Mouse (Mus musculus) hindbrain, embryonic 14.5 days (tissue): Measurements from ENCODE around the gene Hoxb8. TPM values are rescaled to one million over a fixed set of nuclear protein-coding genes. Genes with fewer than 3 reads are reported as not detected.

Experiments
- ATAC-seq: fragments of 200-750 bp; cut with Nextera tagmentation; 2 replicates; pipeline ENCODE4 v1.8.0; 2017; ENCODE audit warnings: moderate number of reproducible peaks, mild to moderate bottlenecking, moderate TSS enrichment, moderate library complexity; ENCODE audit not compliant: low FRiP score
- DNase-seq: peaks from one replicate; pipeline ENCODE4 v3.0.0-alpha.2; 2015; ENCODE audit warnings: low spot score
- H3K27ac ChIP-seq: fragments of 300-500 bp; sonication (generic); 2 replicates; pipeline ENCODE4 v1.5.1; 2014; ENCODE audit warnings: mild to moderate bottlenecking, moderate library complexity
- H3K27me3 ChIP-seq: fragments of 300-500 bp; sonication (generic); 2 replicates; pipeline ENCODE4 v1.6.1; 2014; ENCODE audit warnings: mild to moderate bottlenecking, low read length, mixed read lengths; ENCODE audit not compliant: control insufficient read depth, insufficient read depth
- H3K36me3 ChIP-seq: fragments of 300-500 bp; sonication (generic); replicated peaks from 2 replicates; pipeline ENCODE4 v1.6.1; 2014; ENCODE audit not compliant: control insufficient read depth, insufficient read depth
- H3K4me1 ChIP-seq: fragments of 300-500 bp; sonication (generic); replicated peaks from 2 replicates; pipeline ENCODE4 v1.6.1; 2014; ENCODE audit warnings: antibody characterized with exemption, low read length, mixed read lengths; ENCODE audit not compliant: control insufficient read depth, insufficient read depth
- H3K4me2 ChIP-seq: fragments of 300-500 bp; sonication (generic); replicated peaks from 2 replicates; pipeline ENCODE4 v1.6.1; 2014; ENCODE audit warnings: mild to moderate bottlenecking, moderate library complexity
- H3K4me3 ChIP-seq: fragments of 300-500 bp; sonication (generic); replicated peaks from 2 replicates; pipeline ENCODE4 v1.5.1; 2014; ENCODE audit warnings: mild to moderate bottlenecking, low read length
- H3K9ac ChIP-seq: fragments of 300-500 bp; sonication (generic); 2 replicates; pipeline ENCODE4 v1.6.1; 2014
- H3K9me3 ChIP-seq: fragments of 300-500 bp; sonication (generic); 2 replicates; pipeline ENCODE4 v1.6.1; 2016; ENCODE audit warnings: low read length; ENCODE audit not compliant: control insufficient read depth
- WGBS: fragments of 180-500 bp; shearing (Covaris S2); extraction: QIAGEN DNeasy Blood & Tissue Kit; methylation state at CpG from one replicate; pipeline ENCODE4 v1.1.7; 2014; 5-methylcytosine and 5-hydroxymethylcytosine counted together
- polyA plus RNA-seq: library from polyadenylated mRNA; unstranded; fragments of >200 nt; fragmentation: Nextera tagmentation; extraction: Ambion mirVana; gene quantifications from 2 replicates; pipeline ENCODE4 v1.2.1, GENCODE M21; 2014

Gene Hoxb8
- polyA plus RNA-seq, 1 experiment from 2014 or later: 50.6 TPM

DNA sequence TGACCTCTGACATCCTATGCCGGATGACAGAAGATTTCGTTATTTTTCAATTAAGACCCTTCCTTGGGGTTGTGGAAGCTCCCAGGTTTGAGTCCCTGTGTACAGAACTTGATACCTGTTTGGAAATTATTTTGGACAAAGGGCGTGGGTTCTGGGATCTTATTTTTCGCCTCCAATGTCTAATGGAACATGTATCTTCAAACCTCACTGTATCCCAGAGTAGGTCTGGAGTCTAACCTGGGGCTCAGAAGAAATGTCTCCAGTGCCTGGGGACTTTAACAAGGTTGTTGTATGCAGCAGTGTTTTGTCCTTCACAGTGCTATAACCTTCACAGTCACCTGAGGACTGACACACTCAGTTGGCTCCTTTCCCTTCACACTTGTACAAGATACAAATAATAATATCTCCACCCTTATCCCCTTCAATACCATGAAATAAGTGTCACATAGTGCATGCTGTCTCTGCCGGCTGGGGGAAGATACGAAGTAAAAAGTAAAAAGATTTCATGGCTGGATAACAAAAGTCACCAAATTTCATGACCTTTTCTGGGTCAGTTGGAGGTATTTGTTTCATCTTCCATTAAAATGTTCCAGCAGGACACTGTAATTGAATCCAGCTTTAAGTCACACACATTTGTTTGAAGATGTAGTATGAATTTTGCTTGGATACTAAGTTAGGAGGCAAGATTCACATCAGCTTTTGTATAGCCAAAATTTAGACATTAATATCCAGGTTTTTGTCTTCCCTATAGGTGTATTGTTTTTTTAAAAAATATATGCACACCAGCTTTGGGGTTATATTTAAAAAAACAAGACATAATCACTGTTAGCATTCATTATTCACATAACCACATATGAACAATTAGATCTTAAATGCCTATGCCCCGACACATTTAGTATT is 14.4 kb upstream of the Hoxb8 start:
- no peaks in the 10 kb centered on the region for H3K4me1 ChIP-seq
- ATAC-seq: no peak
- peaks cover 100% of the 10 kb centered on the region for H3K27me3 ChIP-seq
- no peaks in the 10 kb centered on the region for H3K36me3 ChIP-seq
- H3K4me3 ChIP-seq: no peak overlapping the region
- H3K9ac ChIP-seq: no peak overlapping the region
- WGBS: 11% methylated on average over 7 of the region's 7 CpGs
- H3K27ac ChIP-seq: no peak overlapping the region
- no peaks in the 10 kb centered on the region for H3K9me3 ChIP-seq
- no peak for DNase-seq
- no peak overlapping the region for H3K4me2 ChIP-seq

DNA sequence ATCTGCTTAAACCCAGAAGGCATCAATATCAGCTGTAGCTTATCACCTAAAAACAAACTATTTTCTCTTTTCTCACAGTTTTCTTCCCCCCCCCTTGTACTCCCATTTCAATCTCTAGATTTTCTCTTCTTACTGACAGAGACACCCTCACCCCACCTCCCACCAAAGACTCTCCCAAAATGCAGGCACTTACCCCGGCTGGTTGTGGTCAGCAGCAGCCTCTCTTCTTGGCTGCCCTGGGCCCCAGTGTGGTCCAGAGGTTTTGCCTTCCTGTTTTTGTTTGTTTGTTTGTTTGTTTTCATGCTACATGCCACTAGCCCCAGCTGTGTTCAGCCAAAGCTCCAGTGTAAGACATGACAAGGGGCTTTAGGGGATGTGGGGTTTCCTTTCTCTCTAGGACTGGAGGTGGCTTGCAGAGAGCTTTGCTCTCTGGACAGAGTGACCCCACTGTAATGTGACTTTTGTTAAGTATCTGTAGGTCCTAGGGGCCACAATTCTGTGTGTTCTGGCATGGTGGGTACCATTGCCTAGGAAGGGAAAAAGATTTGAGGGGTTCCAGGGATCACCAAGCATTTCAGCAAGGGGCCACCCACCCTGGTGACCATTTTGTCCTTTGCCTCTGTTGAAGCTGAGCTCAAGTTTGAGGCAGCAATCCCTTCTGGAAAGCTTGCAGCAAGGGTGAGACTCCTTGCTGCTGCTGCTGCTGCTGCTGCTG is 13.5 kb upstream of the Hoxb8 start:
- 0% methylated on average over 1 of the region's 1 CpGs for WGBS
- Histone ChIP-seq H3K9me3 (no peaks in the 10 kb centered on the region), H3K27me3 (peaks cover 100% of the 10 kb centered on the region), H3K4me3 (no peak overlapping the region), H3K36me3 (no peaks in the 10 kb centered on the region), H3K27ac (no peak overlapping the region), H3K9ac (no peak overlapping the region), H3K4me2 (no peak overlapping the region), H3K4me1 (no peaks in the 10 kb centered on the region)
- no peak for DNase-seq
- no peak for ATAC-seq

GRCm38 (mm10) chr11:96269869-96270268 is 11.8 kb upstream of the Hoxb8 start:
- no peaks in the 10 kb centered on the region for H3K36me3 ChIP-seq
- H3K27ac ChIP-seq: no peak overlapping the region
- ATAC-seq (no peak), DNase-seq (no peak)
- H3K4me2 ChIP-seq: no peak overlapping the region
- no peaks in the 10 kb centered on the region for H3K4me1 ChIP-seq
- H3K9ac ChIP-seq: no peak overlapping the region
- WGBS: under 1% methylated on average over 19 of the region's 19 CpGs
- peaks cover 100% of the 10 kb centered on the region for H3K27me3 ChIP-seq
- no peaks in the 10 kb centered on the region for H3K9me3 ChIP-seq
- H3K4me3 ChIP-seq: no peak overlapping the region

DNA sequence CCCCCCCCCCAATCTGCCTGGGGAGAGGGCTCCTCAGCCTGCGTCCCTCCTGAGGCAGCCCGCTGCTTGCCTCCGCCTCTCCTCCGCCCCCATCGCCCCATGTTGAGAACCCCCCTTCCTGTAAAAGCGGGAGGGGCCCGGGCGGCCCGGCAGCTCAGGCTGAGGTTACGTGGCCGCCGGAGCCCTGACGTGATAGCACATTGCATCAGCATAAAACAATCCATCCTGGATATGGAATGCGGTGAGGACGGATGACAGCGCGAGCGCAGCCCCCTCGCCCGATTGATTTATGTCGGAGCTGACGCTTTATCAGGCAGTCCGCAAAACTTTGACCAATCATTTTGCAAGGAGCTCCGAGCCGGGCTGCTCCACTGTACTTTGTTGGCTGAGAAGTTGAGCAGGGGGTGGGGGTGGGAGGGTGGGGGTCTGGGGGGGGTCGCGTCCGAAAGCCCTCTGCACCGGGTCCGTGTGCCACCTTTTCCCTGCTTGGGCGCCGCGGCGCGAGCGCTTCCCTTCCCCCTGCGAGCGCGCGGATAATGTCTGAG is 10.6 kb upstream of the Hoxb8 start, which contains the start of gene Hoxb9:
TSS of gene Hoxb9 (plus strand) at position 462 of the 545 bp plus-strand sequence.
- DNase-seq (no peak), ATAC-seq (no peak)
- peak within 1 kb of the TSS; percentile 8 for H3K4me2 ChIP-seq
- no peak within 1 kb of the TSS for H3K9ac ChIP-seq
- under 1% methylated on average over 40 of the region's 40 CpGs for WGBS
- no peaks in the 10 kb centered on the region for H3K9me3 ChIP-seq
- H3K4me3 ChIP-seq: peak within 1 kb of the TSS; percentile 23
- H3K27ac ChIP-seq: no peak within 1 kb of the TSS
- H3K27me3 ChIP-seq: peaks cover 100% of the 10 kb centered on the region
- no peaks in the 10 kb centered on the region for H3K4me1 ChIP-seq
- H3K36me3 ChIP-seq: no peaks in the 10 kb centered on the region

DNA sequence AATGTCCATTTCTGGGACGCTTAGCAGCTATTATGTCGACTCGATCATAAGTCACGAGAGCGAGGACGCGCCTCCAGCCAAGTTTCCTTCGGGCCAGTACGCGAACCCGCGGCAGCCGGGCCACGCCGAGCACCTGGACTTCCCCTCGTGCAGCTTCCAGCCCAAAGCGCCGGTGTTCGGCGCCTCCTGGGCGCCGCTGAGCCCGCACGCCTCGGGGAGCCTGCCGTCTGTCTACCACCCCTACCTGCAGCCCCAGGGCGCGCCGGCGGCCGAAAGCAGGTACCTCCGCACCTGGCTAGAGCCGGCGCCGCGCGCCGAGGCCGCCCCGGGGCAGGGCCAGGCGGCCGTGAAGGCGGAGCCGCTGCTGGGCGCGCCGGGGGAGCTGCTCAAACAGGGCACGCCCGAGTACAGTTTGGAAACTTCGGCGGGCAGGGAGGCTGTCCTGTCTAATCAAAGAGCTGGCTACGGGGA is 10.1 kb upstream of the Hoxb8 start:
- ATAC-seq (no peak), DNase-seq (no peak)
- WGBS: under 1% methylated on average over 51 of the region's 52 CpGs
- Histone ChIP-seq H3K27me3 (peaks cover 100% of the 10 kb centered on the region), H3K4me1 (no peaks in the 10 kb centered on the region), H3K27ac (no peak overlapping the region), H3K4me3 (peak overlapping the region; percentile 23), H3K4me2 (peak overlapping the region; percentile 8), H3K9ac (no peak overlapping the region), H3K9me3 (no peaks in the 10 kb centered on the region), H3K36me3 (no peaks in the 10 kb centered on the region)

- peaks cover 100% of the 10 kb centered on the region for H3K27me3 ChIP-seq
These were observed 9.4 kb upstream of the Hoxb8 start for GRCm38 (mm10) chr11:96272024-96272921.

GRCm38 (mm10) chr11:96274428-96274827 is 7.3 kb upstream of the Hoxb8 start:
- ATAC-seq: no peak
- Histone ChIP-seq H3K4me3 (no peak overlapping the region), H3K9ac (no peak overlapping the region), H3K36me3 (no peaks in the 10 kb centered on the region), H3K27ac (no peak overlapping the region), H3K27me3 (peaks cover 99% of the 10 kb centered on the region), H3K4me2 (no peak overlapping the region), H3K9me3 (no peaks in the 10 kb centered on the region), H3K4me1 (no peaks in the 10 kb centered on the region)
- DNase-seq: no peak
- 6% methylated on average over 10 of the region's 10 CpGs for WGBS

More at GRCm38 (mm10) chr11:96272024-96272921, 9.4 kb upstream of the Hoxb8 start:
- no peak for ATAC-seq
- peak overlapping the region; percentile 23 for H3K4me3 ChIP-seq
- H3K27ac ChIP-seq: no peak overlapping the region
- under 1% methylated on average over 56 of the region's 58 CpGs for WGBS
- no peak overlapping the region for H3K9ac ChIP-seq
- H3K36me3 ChIP-seq: no peaks in the 10 kb centered on the region
- H3K4me2 ChIP-seq: peak overlapping the region; percentile 8
- no peaks in the 10 kb centered on the region for H3K4me1 ChIP-seq
- H3K9me3 ChIP-seq: no peaks in the 10 kb centered on the region
- DNase-seq: no peak

- ATAC-seq (no peak), DNase-seq (no peak)
- H3K9ac ChIP-seq: no peak overlapping the region
- peaks cover 99% of the 10 kb centered on the region for H3K27me3 ChIP-seq
- no peaks in the 10 kb centered on the region for H3K9me3 ChIP-seq
- H3K27ac ChIP-seq: no peak overlapping the region
- no peaks in the 10 kb centered on the region for H3K36me3 ChIP-seq
- 7% methylated on average over 4 of the region's 4 CpGs for WGBS
- no peak overlapping the region for H3K4me3 ChIP-seq
- no peak overlapping the region for H3K4me2 ChIP-seq
- H3K4me1 ChIP-seq: no peaks in the 10 kb centered on the region
These were observed 5.8 kb upstream of the Hoxb8 start for GRCm38 (mm10) chr11:96275896-96276295.
